Mouse (Mus musculus) MEL (cell line): Measurements from ENCODE around the gene Gm20388. TPM values are rescaled to one million over a fixed set of nuclear protein-coding genes. Genes with fewer than 3 reads are reported as not detected.

Experiments used
- DNase-seq: peaks from one replicate; pipeline ENCODE4 v3.0.0; 2011; ENCODE audit warnings: low read depth, low spot score
- H3K27ac ChIP-seq: 2 replicates; pipeline ENCODE4 v1.5.1; 2012; ENCODE audit warnings: low read depth, mild to moderate bottlenecking, control low read depth, low read length, moderate library complexity; ENCODE audit not compliant: control insufficient read depth
- H3K27me3 ChIP-seq, 2 experiments: fragments of 150-350 bp in 1 of 2; sonication (generic) in 1 of 2; 2 replicates each; pipeline ENCODE4 v1.6.1; 2012; ENCODE audit warnings: low read length in 2 of 2, mild to moderate bottlenecking in 2 of 2, improper control_type of control experiment in 1 of 2, moderate library complexity in 1 of 2; ENCODE audit not compliant: insufficient read depth in 2 of 2, control insufficient read depth in 1 of 2
- H3K36me3 ChIP-seq, 2 experiments: 2 replicates each; pipeline ENCODE4 v1.6.1; 2012 to 2014; ENCODE audit warnings: low read length in 2 of 2, improper control_type of control experiment in 1 of 2, inconsistent platforms in 1 of 2, mild to moderate bottlenecking in 1 of 2; ENCODE audit not compliant: insufficient read depth in 2 of 2, control insufficient read depth in 1 of 2
- H3K4me1 ChIP-seq, 2 experiments: fragments of 150-350 bp in 1 of 2; sonication (generic) in 1 of 2; 2 replicates each; pipeline ENCODE4 v1.6.1; 2012; ENCODE audit warnings: low read length in 2 of 2, improper control_type of control experiment in 1 of 2, mild to moderate bottlenecking in 1 of 2; ENCODE audit not compliant: insufficient read depth in 2 of 2, control insufficient read depth in 1 of 2
- H3K4me3 ChIP-seq, 2 experiments: fragments of 150-350 bp in 1 of 2; sonication (generic) in 1 of 2; 2 replicates each; pipeline ENCODE4 v1.5.1; 2012; ENCODE audit warnings: low read depth in 2 of 2, low read length in 2 of 2, mild to moderate bottlenecking in 2 of 2, moderate library complexity in 2 of 2, control low read depth in 1 of 2, improper control_type of control experiment in 1 of 2; ENCODE audit not compliant: control insufficient read depth in 1 of 2, insufficient read depth in 1 of 2
- H3K79me2 ChIP-seq: 2 replicates; pipeline ENCODE4 v1.6.1; 2012; ENCODE audit warnings: mild to moderate bottlenecking, low read length, moderate library complexity; ENCODE audit not compliant: control insufficient read depth, poor library complexity, insufficient read depth
- H3K9ac ChIP-seq: 2 replicates; pipeline ENCODE4 v1.6.1; 2012; ENCODE audit warnings: low read depth, mild to moderate bottlenecking, control low read depth, low read length, moderate library complexity; ENCODE audit not compliant: control insufficient read depth, poor library complexity, severe bottlenecking
- H3K9me3 ChIP-seq: fragments of 150-350 bp; sonication (generic); replicated peaks from 2 replicates; pipeline ENCODE4 v1.6.1; 2012; ENCODE audit warnings: mild to moderate bottlenecking, low read length, improper control_type of control experiment, moderate library complexity; ENCODE audit not compliant: insufficient read depth
- CHD2 ChIP-seq: IDR thresholded peaks from 2 replicates; pipeline ENCODE4 v1.6.1; 2011; ENCODE audit warnings: low read length, improper control_type of control experiment
- CTCF ChIP-seq, 3 experiments: IDR thresholded peaks in 2 of 3; conservative IDR thresholded peaks in 1 of 3; 2 replicates each; pipeline ENCODE4 v1.5.1; 2011 to 2012; ENCODE audit warnings: low read length in 3 of 3, low read depth in 2 of 3, mild to moderate bottlenecking in 2 of 3, improper control_type of control experiment in 1 of 3, inconsistent platforms in 1 of 3, mixed read lengths in 1 of 3, moderate library complexity in 1 of 3; ENCODE audit not compliant: control insufficient read depth in 1 of 3, insufficient read depth in 1 of 3, poor library complexity in 1 of 3, severe bottlenecking in 1 of 3
- E2F4 ChIP-seq: IDR thresholded peaks from 2 replicates; pipeline ENCODE4 v1.6.1; 2011; ENCODE audit warnings: low read depth, low read length, improper control_type of control experiment, borderline replicate concordance
- ELF1 ChIP-seq: IDR thresholded peaks from 2 replicates; pipeline ENCODE4 v1.6.1; 2014; ENCODE audit warnings: low read depth, mild to moderate bottlenecking, inconsistent platforms, low read length, improper control_type of control experiment, moderate library complexity
- GABPA ChIP-seq: IDR thresholded peaks from 2 replicates; pipeline ENCODE4 v1.6.1; 2012; ENCODE audit warnings: low read depth, mild to moderate bottlenecking, inconsistent platforms, low read length, improper control_type of control experiment, moderate library complexity
- GATA1 ChIP-seq: IDR thresholded peaks from 2 replicates; pipeline ENCODE4 v1.6.1; 2011; ENCODE audit warnings: low read depth, low read length, improper control_type of control experiment
- HCFC1 ChIP-seq: IDR thresholded peaks from 2 replicates; pipeline ENCODE4 v1.6.1; 2012; ENCODE audit warnings: low read depth, mild to moderate bottlenecking, inconsistent platforms, low read length, improper control_type of control experiment, moderate library complexity
- MAFK ChIP-seq: IDR thresholded peaks from 2 replicates; pipeline ENCODE4 v1.6.1; 2011; ENCODE audit warnings: low read depth, mild to moderate bottlenecking, low read length, improper control_type of control experiment, borderline replicate concordance
- MAX ChIP-seq: IDR thresholded peaks from 2 replicates; pipeline ENCODE4 v1.6.1; 2011; ENCODE audit warnings: low read length, improper control_type of control experiment
- MAZ ChIP-seq: IDR thresholded peaks from 2 replicates; pipeline ENCODE4 v1.6.1; 2012; ENCODE audit warnings: low read depth, mild to moderate bottlenecking, inconsistent platforms, low read length, improper control_type of control experiment
- MEF2A ChIP-seq: IDR thresholded peaks from 2 replicates; pipeline ENCODE4 v1.6.1; 2014; ENCODE audit warnings: low read depth, mild to moderate bottlenecking, inconsistent platforms, low read length, improper control_type of control experiment; ENCODE audit not compliant: poor library complexity, insufficient replicate concordance, severe bottlenecking; ENCODE audit errors: extremely low read depth
- NELFE ChIP-seq: IDR thresholded peaks from 2 replicates; pipeline ENCODE4 v1.6.1; 2011; ENCODE audit warnings: low read depth, low read length, improper control_type of control experiment
- POLR2AphosphoS2 ChIP-seq: IDR thresholded peaks from 2 replicates; pipeline ENCODE4 v1.6.1; 2011; ENCODE audit warnings: low read length, improper control_type of control experiment
- RCOR1 ChIP-seq: IDR thresholded peaks from 2 replicates; pipeline ENCODE4 v1.6.1; 2012; ENCODE audit warnings: low read depth, mild to moderate bottlenecking, inconsistent platforms, low read length, improper control_type of control experiment
- SIN3A ChIP-seq: IDR thresholded peaks from 2 replicates; pipeline ENCODE4 v1.6.1; 2012; ENCODE audit warnings: low read length, improper control_type of control experiment, inconsistent platforms
- TAL1 ChIP-seq: IDR thresholded peaks from 2 replicates; pipeline ENCODE4 v1.6.1; 2012; ENCODE audit warnings: mild to moderate bottlenecking, inconsistent platforms, low read length, moderate library complexity, mixed read lengths
- TCF12 ChIP-seq: IDR thresholded peaks from 2 replicates; pipeline ENCODE4 v1.6.1; 2014; ENCODE audit warnings: low read depth, mild to moderate bottlenecking, inconsistent platforms, low read length, improper control_type of control experiment, moderate library complexity
- USF2 ChIP-seq, 2 experiments: IDR thresholded peaks; 2 replicates each; pipeline ENCODE4 v1.6.1; 2011 to 2012; ENCODE audit warnings: improper control_type of control experiment in 2 of 2, low read length in 2 of 2, borderline replicate concordance in 1 of 2, inconsistent platforms in 1 of 2, low read depth in 1 of 2, mild to moderate bottlenecking in 1 of 2; ENCODE audit not compliant: insufficient read depth in 1 of 2
- ZKSCAN1 ChIP-seq: IDR thresholded peaks from 2 replicates; pipeline ENCODE4 v1.6.1; 2012; ENCODE audit warnings: low read depth, mild to moderate bottlenecking, inconsistent platforms, low read length, improper control_type of control experiment, moderate library complexity
- ZMIZ1 ChIP-seq: IDR thresholded peaks from 2 replicates; pipeline ENCODE4 v1.6.1; 2012; ENCODE audit warnings: low read depth, mild to moderate bottlenecking, inconsistent platforms, low read length, improper control_type of control experiment, moderate library complexity
- polyA plus RNA-seq, 2 experiments: library from polyadenylated mRNA; stranded (reverse) in 1 of 2; unstranded in 1 of 2; fragments of >175 nt in 1 of 2; fragments of >200 nt in 1 of 2; gene quantifications; 2 replicates each; pipeline versions ENCODE4 v1.2.1 to v1.2.4; 2012; ENCODE audit warnings: low replicate concordance in 2 of 2, low read depth in 1 of 2; ENCODE audit not compliant: insufficient read length in 2 of 2, insufficient read depth in 1 of 2, missing spikeins in 1 of 2
- total RNA-seq: library from RNA; depleted of rRNA; stranded (reverse); fragments of 300-350 nt; gene quantifications from 2 replicates; pipeline ENCODE4 v1.2.3, GENCODE M21; 2012

Gm20388 gene
- total and polyA plus RNA-seq, 3 experiments: 11.1 to 17.8 TPM; not detected in 1

GRCm38 (mm10) chr8:124314803-124315202 lies 4404.2 kb downstream of the Gm20388 start:
- TF ChIP-seq SIN3A (no peak), MAFK (no peak), RCOR1 (no peak), CTCF (IDR thresholded peaks at IDR 0.05 in 2 of 3, conservative IDR thresholded peaks at IDR 0.05 in 1 of 3; ENCODE audit: control insufficient read depth in 1 of 3, insufficient read depth in 1 of 3, low read depth in 2 of 3, low read length in 3 of 3, poor library complexity in 1 of 3, severe bottlenecking in 1 of 3) (peak in 2 of 3 experiments; percentile 9 to 35; a peak in 4 of 6 replicates)
- DNase-seq: peak; percentile 11
- no peak overlapping the region for H3K4me3 ChIP-seq
- H3K79me2 ChIP-seq: no peaks in the 10 kb centered on the region
- no peaks in the 10 kb centered on the region for H3K36me3 ChIP-seq
- no peaks in the 10 kb centered on the region for H3K27me3 ChIP-seq
- H3K4me1 ChIP-seq: no peaks in the 10 kb centered on the region
- no peaks in the 10 kb centered on the region for H3K9me3 ChIP-seq
- no peak overlapping the region for H3K27ac ChIP-seq
- no peak overlapping the region for H3K9ac ChIP-seq

- no peaks in the 10 kb centered on the region for H3K27me3 ChIP-seq
- H3K4me3 ChIP-seq: no peak overlapping the region
- no peaks in the 10 kb centered on the region for H3K9me3 ChIP-seq
- no peak overlapping the region for H3K9ac ChIP-seq
- H3K4me1 ChIP-seq: no peaks in the 10 kb centered on the region
- H3K36me3 ChIP-seq: no peaks in the 10 kb centered on the region
- DNase-seq: no peak
- no peak for TF ChIP-seq NELFE
- TF ChIP-seq ZMIZ1: no peak
- TF ChIP-seq TAL1: no peak
- TF ChIP-seq ZKSCAN1: no peak
- TF ChIP-seq MAX: no peak
- no peak for TF ChIP-seq POLR2AphosphoS2
- TF ChIP-seq HCFC1: no peak
- TF ChIP-seq E2F4: no peak
- no peak for TF ChIP-seq USF2 (IDR thresholded peaks at IDR 0.05; ENCODE audit: borderline replicate concordance in 1 of 2, insufficient read depth in 1 of 2, low read depth in 1 of 2, low read length in 2 of 2)
- TF ChIP-seq CTCF (IDR thresholded peaks at IDR 0.05 in 2 of 3, conservative IDR thresholded peaks at IDR 0.05 in 1 of 3; ENCODE audit: control insufficient read depth in 1 of 3, insufficient read depth in 1 of 3, low read depth in 2 of 3, low read length in 3 of 3, poor library complexity in 1 of 3, severe bottlenecking in 1 of 3): no peak
- TF ChIP-seq MAZ: no peak
- no peak for TF ChIP-seq ELF1
- no peak for TF ChIP-seq TCF12
- no peak for TF ChIP-seq GABPA
- no peak for TF ChIP-seq GATA1
- no peak for TF ChIP-seq CHD2
- TF ChIP-seq MEF2A: no peak
- H3K79me2 ChIP-seq: no peaks in the 10 kb centered on the region
- H3K27ac ChIP-seq: no peak overlapping the region
Observed at GRCm38 (mm10) chr8:124316466-124317136, 4406.0 kb downstream of the Gm20388 start.
